Mouse (Mus musculus) lung, postnatal 0 days (tissue): ENCODE measurements around the gene Clec12a.

ENCODE experiments used
- CTCF ChIP-seq: IDR thresholded peaks from 2 replicates; pipeline ENCODE4 v1.5.1; 2016; ENCODE audit warnings: antibody characterized with exemption, mild to moderate bottlenecking
- EP300 ChIP-seq: IDR thresholded peaks from 2 replicates; pipeline ENCODE4 v1.6.1; 2016; ENCODE audit warnings: antibody characterized with exemption, mild to moderate bottlenecking, control low read depth

DNA sequence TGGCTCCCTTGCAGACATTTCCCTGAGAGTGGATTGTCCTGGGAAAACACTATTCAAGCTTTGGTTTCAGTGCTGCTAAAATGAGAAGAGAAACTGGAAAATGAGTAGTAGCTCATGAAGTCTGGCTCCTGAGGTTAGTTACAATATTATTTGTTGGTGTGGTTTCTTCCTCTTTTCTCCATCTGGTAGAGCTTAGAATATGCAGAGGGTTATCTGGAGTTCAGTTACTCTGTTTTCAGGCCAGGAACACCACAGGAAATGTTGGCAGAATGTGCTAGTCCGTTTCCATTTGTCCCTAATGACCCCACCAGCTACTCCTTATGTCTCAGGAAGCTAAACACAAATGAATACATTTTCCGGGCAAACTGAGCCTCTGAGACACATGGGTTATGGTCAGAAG is 64.8 kb downstream of the Clec12a start:
- TF ChIP-seq CTCF, result no peak
- no peak for TF ChIP-seq EP300
